Mouse (Mus musculus) myocyte (in vitro differentiated cells): ENCODE measurements around the gene Kri1. TPM values are rescaled to one million over a fixed set of nuclear protein-coding genes. Genes with fewer than 3 reads are reported as not detected.

Experiments
- H3K27me3 ChIP-seq: one replicate; pipeline ENCODE4 v1.6.1; 2011; ENCODE audit not compliant: control insufficient read depth, insufficient read depth, insufficient read length
- H3K36me3 ChIP-seq: one replicate; pipeline ENCODE4 v1.6.1; 2011; ENCODE audit not compliant: control insufficient read depth, insufficient read depth
- H3K4me2 ChIP-seq: one replicate; pipeline ENCODE4 v1.6.1; 2011; ENCODE audit warnings: low read depth, control low read depth
- H3K4me3 ChIP-seq: one replicate; pipeline ENCODE4 v1.5.1; 2011; ENCODE audit warnings: mild to moderate bottlenecking, control low read depth, moderate library complexity
- H3K79me2 ChIP-seq: one replicate; pipeline ENCODE4 v1.6.1; 2011; ENCODE audit not compliant: control insufficient read depth, insufficient read depth
- H3ac ChIP-seq: one replicate; pipeline ENCODE4 v1.6.1; 2011; ENCODE audit not compliant: control insufficient read depth, insufficient read length
- CEBPB ChIP-seq: IDR thresholded peaks from 2 replicates; pipeline ENCODE4 v1.6.1; 2011; ENCODE audit warnings: mild to moderate bottlenecking, moderate library complexity; ENCODE audit not compliant: poor library complexity, insufficient read depth, severe bottlenecking
- E2F4 ChIP-seq: IDR thresholded peaks from one replicate; pipeline ENCODE4 v1.6.1; 2011; ENCODE audit warnings: mild to moderate bottlenecking, control low read depth, moderate library complexity; ENCODE audit not compliant: insufficient read depth
- MAX ChIP-seq: IDR thresholded peaks from one replicate; pipeline ENCODE4 v1.6.1; 2011; ENCODE audit warnings: low read depth, mild to moderate bottlenecking, control low read depth
- MYOD1 ChIP-seq, 3 experiments: IDR thresholded peaks; one replicate each; pipeline ENCODE4 v1.6.1; 2011; ENCODE audit warnings: control low read depth in 2 of 3, low read depth in 2 of 3, mild to moderate bottlenecking in 2 of 3, moderate library complexity in 1 of 3; ENCODE audit not compliant: insufficient read length in 2 of 3, control insufficient read depth in 1 of 3
- MYOG ChIP-seq, 3 experiments: IDR thresholded peaks; one replicate each; pipeline ENCODE4 v1.6.1; 2011; ENCODE audit warnings: control low read depth in 2 of 3, low read depth in 2 of 3, mild to moderate bottlenecking in 2 of 3; ENCODE audit not compliant: insufficient read length in 2 of 3, control insufficient read depth in 1 of 3, insufficient read depth in 1 of 3
- POLR2A ChIP-seq: IDR thresholded peaks from one replicate; pipeline ENCODE4 v1.6.1; 2011; ENCODE audit warnings: low read depth, mild to moderate bottlenecking, control low read depth, moderate library complexity; ENCODE audit not compliant: insufficient read length
- POLR2AphosphoS2 ChIP-seq: IDR thresholded peaks from one replicate; pipeline ENCODE4 v1.6.1; 2011; ENCODE audit warnings: low read depth, control low read depth; ENCODE audit not compliant: insufficient read length
- REST ChIP-seq: IDR thresholded peaks from one replicate; pipeline ENCODE4 v1.6.1; 2011; ENCODE audit warnings: mild to moderate bottlenecking, control low read depth, moderate library complexity; ENCODE audit not compliant: insufficient read depth, insufficient read length
- SRF ChIP-seq: IDR thresholded peaks from one replicate; pipeline ENCODE4 v1.6.1; 2011; ENCODE audit warnings: low read depth; ENCODE audit not compliant: control insufficient read depth, insufficient read length
- TCF12 ChIP-seq: IDR thresholded peaks from one replicate; pipeline ENCODE4 v1.6.1; 2011; ENCODE audit warnings: mild to moderate bottlenecking, control low read depth; ENCODE audit not compliant: poor library complexity, insufficient read depth, severe bottlenecking
- TCF3 ChIP-seq: IDR thresholded peaks from one replicate; pipeline ENCODE4 v1.6.1; 2011; ENCODE audit warnings: low read depth, control low read depth; ENCODE audit not compliant: insufficient read length
- USF1 ChIP-seq: IDR thresholded peaks from one replicate; pipeline ENCODE4 v1.6.1; 2011; ENCODE audit warnings: low read depth, mild to moderate bottlenecking, control low read depth, moderate library complexity
- polyA plus RNA-seq: library from polyadenylated mRNA; unstranded; fragments of >200 nt; fragmentation: generic; extraction: Trizol; gene quantifications from one replicate; pipeline ENCODE4 v1.2.1, GENCODE M21; 2012; ENCODE audit warnings: missing spikeins

The Kri1 gene
- polyA plus RNA-seq, 1 experiment: 31.4 TPM

DNA sequence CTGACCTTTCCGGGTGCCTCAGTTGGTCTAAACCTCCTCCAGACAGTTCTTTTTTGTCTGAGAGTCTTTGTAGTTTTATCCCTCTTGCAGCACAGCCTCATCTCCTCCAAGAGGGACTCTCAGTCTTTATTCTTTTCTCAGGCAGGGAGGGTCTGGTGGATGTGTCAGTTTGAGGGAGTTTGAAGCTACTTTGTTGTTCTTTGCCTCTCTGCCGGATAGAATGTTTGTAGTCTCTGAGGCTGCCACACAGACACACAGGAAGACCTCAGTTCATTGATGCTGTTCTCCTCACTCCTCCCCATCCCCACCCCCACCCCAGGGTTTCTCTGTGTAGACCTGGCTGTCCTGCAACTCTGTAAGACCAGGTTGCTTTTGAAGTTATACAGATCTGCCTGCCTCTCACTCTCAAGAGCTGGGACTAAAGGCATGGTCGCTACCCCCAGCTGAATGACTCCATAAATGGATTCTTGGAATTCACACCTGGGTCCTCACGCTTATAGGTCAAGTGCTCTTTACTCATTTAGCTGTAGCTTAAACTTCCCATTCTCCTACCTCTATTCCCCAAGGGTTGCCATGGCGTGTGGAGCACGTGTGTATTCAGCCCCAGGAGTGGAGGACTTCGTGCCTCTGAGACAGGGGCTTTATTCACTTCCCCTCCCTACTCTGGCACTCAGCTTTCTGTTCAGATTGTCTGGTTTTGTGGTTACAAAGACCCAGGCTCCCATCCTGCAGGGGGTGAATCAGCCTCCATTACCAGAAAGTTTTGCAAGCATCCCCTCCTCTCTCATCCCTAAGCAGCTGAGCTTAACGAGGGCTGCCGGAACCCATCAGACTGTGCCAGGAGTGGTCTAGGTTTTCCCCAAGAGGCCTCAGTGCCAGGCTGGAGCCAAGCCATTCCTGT is 44.6 kb upstream of the Kri1 start:
- TF ChIP-seq MAX (no peak), REST (no peak), CEBPB (no peak), SRF (no peak), TCF12 (no peak), MYOD1 (IDR thresholded peaks at IDR 0.05; ENCODE audit: control insufficient read depth in 1 of 3, insufficient read length in 2 of 3, low read depth in 2 of 3) (peak in 2 of 3 experiments; percentile 35 to 55), POLR2A (no peak), USF1 (no peak), E2F4 (no peak), TCF3 (no peak), POLR2AphosphoS2 (no peak), MYOG (IDR thresholded peaks at IDR 0.05; ENCODE audit: control insufficient read depth in 1 of 3, insufficient read depth in 1 of 3, insufficient read length in 2 of 3, low read depth in 2 of 3) (peak in 1 of 3 experiments; percentile 43)

DNA sequence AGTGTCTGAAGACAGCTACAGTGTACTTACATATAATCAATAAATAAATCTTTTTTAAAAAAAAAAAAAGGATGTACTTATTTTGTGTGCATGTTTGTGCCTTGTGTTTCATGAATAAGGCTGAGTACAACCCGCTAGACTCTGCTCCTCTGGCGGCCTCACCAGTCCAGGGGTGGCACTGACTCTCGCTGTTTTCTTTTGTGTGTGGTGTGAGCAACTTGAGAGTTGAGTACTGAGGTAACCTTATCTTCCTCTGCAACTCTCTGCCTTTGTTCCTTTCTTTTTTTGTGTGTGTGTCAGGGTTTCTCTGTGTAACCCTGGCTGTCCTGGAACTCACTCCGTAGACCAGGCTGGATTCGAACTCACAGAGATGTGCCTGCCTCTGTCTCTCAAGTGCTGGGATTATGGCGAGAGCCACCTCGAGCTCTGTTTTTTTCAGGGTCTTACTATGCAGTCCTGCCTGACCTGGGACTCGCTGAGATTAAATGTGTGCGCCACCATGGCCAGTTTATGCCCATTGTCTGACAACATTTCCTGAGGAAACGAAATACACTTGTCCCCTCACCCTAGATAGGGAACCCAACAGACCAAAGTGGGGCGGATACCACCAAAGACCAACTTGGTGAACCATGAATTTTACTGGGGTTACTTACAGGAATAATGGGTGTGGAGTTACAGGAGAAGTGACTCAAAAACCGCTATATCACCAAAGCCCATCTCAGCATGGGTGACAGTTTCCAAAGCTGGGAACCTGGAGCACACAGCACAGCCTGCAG is 43.8 kb upstream of the Kri1 start:
- Histone ChIP-seq H3K36me3 (no peaks in the 10 kb centered on the region), H3K79me2 (peaks cover 31% of the 10 kb centered on the region), H3K27me3 (no peaks in the 10 kb centered on the region), H3K4me3 (no peak overlapping the region), H3K4me2 (peak overlapping the region; percentile 61), H3ac (no peak overlapping the region)
- no peak for TF ChIP-seq REST
- no peak for TF ChIP-seq MYOD1 (IDR thresholded peaks at IDR 0.05; ENCODE audit: control insufficient read depth in 1 of 3, insufficient read length in 2 of 3, low read depth in 2 of 3)
- no peak for TF ChIP-seq POLR2AphosphoS2
- no peak for TF ChIP-seq MYOG (IDR thresholded peaks at IDR 0.05; ENCODE audit: control insufficient read depth in 1 of 3, insufficient read depth in 1 of 3, insufficient read length in 2 of 3, low read depth in 2 of 3)
- TF ChIP-seq CEBPB: no peak
- no peak for TF ChIP-seq POLR2A
- TF ChIP-seq MAX: no peak
- no peak for TF ChIP-seq E2F4
- TF ChIP-seq TCF12: no peak
- no peak for TF ChIP-seq USF1
- no peak for TF ChIP-seq SRF
- no peak for TF ChIP-seq TCF3

More for the DNA sequence above, 44.6 kb upstream of the Kri1 start:
- peaks cover 24% of the 10 kb centered on the region for H3K79me2 ChIP-seq
- no peak overlapping the region for H3ac ChIP-seq
- H3K4me3 ChIP-seq: no peak overlapping the region
- H3K4me2 ChIP-seq: peak overlapping the region; percentile 61
- H3K27me3 ChIP-seq: no peaks in the 10 kb centered on the region
- no peaks in the 10 kb centered on the region for H3K36me3 ChIP-seq

DNA sequence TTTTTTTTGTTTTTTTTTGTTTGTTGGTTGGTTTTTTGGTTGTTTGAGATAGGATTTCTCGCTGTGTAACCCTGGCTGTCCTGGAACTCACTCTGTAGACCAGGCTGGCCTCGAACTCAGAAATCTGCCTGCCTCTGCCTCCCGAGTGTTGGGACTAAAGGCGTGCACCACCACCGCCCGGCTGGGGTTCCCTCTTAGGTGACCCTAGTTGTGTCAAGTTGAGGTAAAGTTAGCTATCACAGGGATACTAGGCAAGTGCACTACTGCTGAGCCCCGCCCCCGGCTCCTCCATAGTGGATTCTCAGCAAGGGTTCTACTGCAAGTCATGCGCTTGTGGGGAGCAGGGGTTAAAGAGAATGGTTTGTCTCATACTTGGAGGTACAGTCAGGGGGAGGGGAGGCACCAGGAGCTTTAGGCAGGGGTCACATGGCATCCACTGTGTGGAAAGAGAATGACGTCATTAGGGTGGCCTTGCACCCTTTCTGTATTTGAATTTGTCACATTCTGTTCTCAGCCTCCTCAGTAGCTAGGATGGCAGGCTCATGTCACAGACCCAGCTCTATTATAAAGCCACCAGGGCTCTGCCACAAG is 42.0 kb upstream of the Kri1 start:
- peaks cover 38% of the 10 kb centered on the region for H3K79me2 ChIP-seq
- H3ac ChIP-seq: no peak overlapping the region
- H3K4me2 ChIP-seq: peak overlapping the region; percentile 12
- TF ChIP-seq SRF (no peak), E2F4 (no peak), TCF3 (no peak), TCF12 (no peak)
- H3K4me3 ChIP-seq: no peak overlapping the region
- no peaks in the 10 kb centered on the region for H3K27me3 ChIP-seq
- no peaks in the 10 kb centered on the region for H3K36me3 ChIP-seq

DNA sequence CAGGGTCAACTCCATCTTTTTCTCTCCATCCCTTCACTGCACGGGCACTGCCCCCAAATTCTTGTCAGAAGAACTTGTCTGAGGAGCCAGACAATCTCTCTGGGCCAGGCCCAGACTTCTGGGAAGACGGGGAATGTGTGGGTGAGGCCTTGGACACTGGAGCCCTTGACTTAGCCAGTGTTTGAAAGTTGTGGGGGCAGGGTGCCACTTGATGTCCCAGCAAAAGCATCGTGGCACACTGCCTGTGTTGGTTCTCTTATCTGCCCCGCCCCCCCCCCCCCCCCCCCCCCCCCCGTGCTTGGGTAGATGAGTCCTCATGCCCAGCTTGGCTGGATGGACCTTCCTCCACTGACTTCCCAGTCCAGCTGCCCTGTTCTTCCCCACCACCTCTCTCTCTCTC is 41.3 kb upstream of the Kri1 start:
- Histone ChIP-seq H3K79me2 (peaks cover 46% of the 10 kb centered on the region), H3ac (no peak overlapping the region), H3K4me2 (no peak overlapping the region), H3K36me3 (no peaks in the 10 kb centered on the region), H3K4me3 (no peak overlapping the region), H3K27me3 (no peaks in the 10 kb centered on the region)
- TF ChIP-seq USF1 (no peak), SRF (no peak), POLR2A (no peak), MYOG (IDR thresholded peaks at IDR 0.05; ENCODE audit: control insufficient read depth in 1 of 3, insufficient read depth in 1 of 3, insufficient read length in 2 of 3, low read depth in 2 of 3) (no peak), E2F4 (no peak), MYOD1 (IDR thresholded peaks at IDR 0.05; ENCODE audit: control insufficient read depth in 1 of 3, insufficient read length in 2 of 3, low read depth in 2 of 3) (no peak), REST (no peak), MAX (no peak), POLR2AphosphoS2 (no peak), TCF3 (no peak), CEBPB (no peak), TCF12 (no peak)
